ENCODE assay signal across 9 mouse cellular contexts in the genomic region with DNA sequence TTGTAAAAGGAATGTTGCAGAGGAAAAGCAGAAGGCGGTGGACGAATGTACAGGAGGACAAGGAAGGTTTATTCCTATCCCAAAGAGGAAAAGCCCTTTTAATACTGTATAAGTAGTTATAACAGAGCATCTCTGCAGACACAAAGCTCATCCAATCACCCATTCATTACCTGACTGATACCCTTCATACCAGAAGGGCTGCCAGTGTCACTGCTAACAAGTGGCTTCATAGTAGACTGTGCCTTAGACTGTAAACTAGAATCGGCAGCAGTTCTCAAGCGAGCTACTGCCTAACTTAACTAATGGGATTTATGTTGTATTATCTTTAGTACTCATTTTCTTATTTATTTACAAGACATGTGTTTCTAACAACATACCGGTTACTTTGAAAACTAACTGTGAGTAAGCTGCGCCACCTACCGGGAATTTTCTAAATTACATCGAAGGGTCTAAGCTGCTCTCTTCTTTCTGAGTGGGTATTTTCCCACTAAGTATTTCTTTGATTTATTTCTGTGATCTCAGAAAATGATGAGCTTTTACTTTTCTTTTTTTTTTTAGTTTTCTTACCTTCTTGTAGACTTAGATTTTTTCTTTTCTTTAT.
DNase-seq lines count a peak whose midpoint lies in the region; ATAC-seq and TF ChIP-seq lines count a peak whose summit lies in the region.
"Had no signal": no experiment of that assay in that cellular context is flagged by ENCODE, and none has a peak within 500 bp of the region (broad histone marks: within the 10 kb centered on the region; RNA-seq: fewer than 3 reads in every experiment).

No protein-coding gene starts in this region.

- H3K4me1 ChIP-seq in cerebellum, adult 2 months (ENCODE audit: control insufficient read depth, insufficient read depth, low read length) = no peaks in the 10 kb centered on the region
- no peaks in the 10 kb centered on the region for H3K4me1 ChIP-seq in kidney, embryonic 14.5 days (ENCODE audit: control insufficient read depth, insufficient read depth, low read length)
- H3K4me1 ChIP-seq: neural tube, embryonic 13.5 days had no signal

- no peak for TF ChIP-seq POLR2A in cerebellum, adult 2 months (IDR thresholded peaks at IDR 0.05; ENCODE audit: borderline replicate concordance, insufficient read depth, low read length)

- no peak overlapping the region for H3K27ac ChIP-seq in cerebellum, adult 2 months (ENCODE audit: insufficient read depth, low read length)
- no peak overlapping the region for H3K27ac ChIP-seq in kidney, embryonic 14.5 days (ENCODE audit: low read depth, low read length)
- H3K27ac ChIP-seq: neural tube, embryonic 13.5 days had no signal

- H3K4me2 ChIP-seq in kidney, embryonic 14.5 days (replicated peaks; ENCODE audit: low read depth, low read length) = no peak overlapping the region
- H3K4me2 ChIP-seq: neural tube, embryonic 13.5 days had no signal

- no peaks in the 10 kb centered on the region for H3K36me3 ChIP-seq in kidney, embryonic 14.5 days (ENCODE audit: control insufficient read depth, insufficient read depth, low read length)
- H3K36me3 ChIP-seq: neural tube, embryonic 13.5 days had no signal

- ATAC-seq in kidney, embryonic 14.5 days (ENCODE audit: low FRiP score, low TSS enrichment) = 0 out of 2 replicates have a peak, but pooled peaks have one; percentile 6

- H3K9me3 ChIP-seq in kidney, embryonic 14.5 days (ENCODE audit: control insufficient read depth, low read length) = no peaks in the 10 kb centered on the region
- H3K9me3 ChIP-seq: neural tube, embryonic 13.5 days had no signal

- DNase-seq in cerebellum, adult 2 months = peak; percentile 4 to 18
- DNase-seq in cerebellum, adult 11-12 months = no peak
- peak; percentile 29 for DNase-seq in right cerebral cortex, adult 18-20 months
- DNase-seq in right cerebral cortex, postnatal 36 days (ENCODE audit: low spot score in 2 of 2) = no peak
- DNase-seq in fibroblast of lung, adult 2 months (ENCODE audit: low read depth) = peak; percentile 15
- peak; percentile 40 for DNase-seq in lung, postnatal 36 days
- peak; percentile 79 for DNase-seq in testis, postnatal 10 days (ENCODE audit: low spot score)

- no peak overlapping the region for H3K4me3 ChIP-seq in cerebellum, adult 2 months (replicated peaks; ENCODE audit: insufficient read depth, low read depth, low read length)
- no peak overlapping the region for H3K4me3 ChIP-seq in kidney, embryonic 14.5 days (ENCODE audit: low read length)
- H3K4me3 ChIP-seq: neural tube, embryonic 13.5 days had no signal

- no peak overlapping the region for H3K9ac ChIP-seq in kidney, embryonic 14.5 days (ENCODE audit: low read depth, low read length)
- H3K9ac ChIP-seq: neural tube, embryonic 13.5 days had no signal

- TF ChIP-seq CTCF in cerebellum, adult 2 months (IDR thresholded peaks at IDR 0.05; ENCODE audit: borderline replicate concordance, insufficient read depth, low read depth, low read length) = no peak

- H3K27me3 ChIP-seq in cerebellum, adult 2 months (ENCODE audit: control insufficient read depth, insufficient read depth, low read length) = no peaks in the 10 kb centered on the region
- H3K27me3 ChIP-seq in kidney, embryonic 14.5 days (ENCODE audit: control insufficient read depth, insufficient read depth, low read length) = no peaks in the 10 kb centered on the region
- H3K27me3 ChIP-seq: neural tube, embryonic 13.5 days had no signal

- WGBS in cerebellum, adult 2 months = 40% methylated on average over 8 of the region's 8 CpGs
- 32% methylated on average over 8 of the region's 8 CpGs for WGBS in kidney, embryonic 14.5 days

Comparison
In these comparisons a context has a peak if more than half of its experiments do, and no peak if none do; other contexts are left out.
1. DNase-seq: peak in cerebellum, adult 2 months (2 of 2), right cerebral cortex, adult 18-20 months (single experiment), fibroblast of lung, adult 2 months (single experiment), lung, postnatal 36 days (single experiment) and testis, postnatal 10 days (single experiment); none in cerebellum, adult 11-12 months (single experiment) and right cerebral cortex, postnatal 36 days (0 of 2).